Mouse (Mus musculus) forebrain, embryonic 11.5 days (tissue): ENCODE data around the gene Thrsp. TPM values are rescaled to one million over a fixed set of nuclear protein-coding genes. Genes with fewer than 3 reads are reported as not detected.
"Not testable (repeated sequence)": the region's sequence is repeated elsewhere in the genome, so short reads cannot be mapped to it uniquely, and the experiment has no call there.

ENCODE experiments used
- ATAC-seq: fragments of 200-750 bp; cut with Nextera tagmentation; replicated peaks from 2 replicates; pipeline ENCODE4 v1.8.0; 2017; ENCODE audit warnings: moderate TSS enrichment; ENCODE audit not compliant: low FRiP score
- DNase-seq: peaks from one replicate; pipeline ENCODE4 v3.0.0-alpha.2; 2017; ENCODE audit warnings: low spot score
- H3K27ac ChIP-seq: fragments of 300-500 bp; sonication (generic); 2 replicates; pipeline ENCODE4 v1.5.1; 2014; ENCODE audit warnings: low read depth, low read length
- H3K27me3 ChIP-seq: fragments of 300-500 bp; sonication (generic); 2 replicates; pipeline ENCODE4 v1.6.1; 2014; ENCODE audit warnings: mild to moderate bottlenecking, low read length, mixed read lengths; ENCODE audit not compliant: control insufficient read depth, insufficient read depth
- H3K36me3 ChIP-seq: fragments of 300-500 bp; sonication (generic); 2 replicates; pipeline ENCODE4 v1.6.1; 2014; ENCODE audit warnings: mild to moderate bottlenecking, low read length, moderate library complexity, mixed read lengths; ENCODE audit not compliant: control insufficient read depth, insufficient read depth
- H3K4me1 ChIP-seq: fragments of 300-500 bp; sonication (generic); replicated peaks from 2 replicates; pipeline ENCODE4 v1.6.1; 2014; ENCODE audit warnings: low read length, mixed read lengths; ENCODE audit not compliant: control insufficient read depth, insufficient read depth
- H3K4me2 ChIP-seq: fragments of 300-500 bp; sonication (generic); 2 replicates; pipeline ENCODE4 v1.6.1; 2014; ENCODE audit warnings: low read depth, mild to moderate bottlenecking, low read length, moderate library complexity, mixed read lengths; ENCODE audit not compliant: severe bottlenecking
- H3K4me3 ChIP-seq: fragments of 300-500 bp; sonication (generic); 2 replicates; pipeline ENCODE4 v1.5.1; 2014; ENCODE audit warnings: low read depth, low read length
- H3K9ac ChIP-seq: fragments of 300-500 bp; sonication (generic); 2 replicates; pipeline ENCODE4 v1.6.1; 2014; ENCODE audit warnings: low read length
- H3K9me3 ChIP-seq: fragments of 300-500 bp; sonication (generic); 2 replicates; pipeline ENCODE4 v1.6.1; 2016; ENCODE audit warnings: low read length, mixed read lengths; ENCODE audit not compliant: control insufficient read depth
- WGBS: fragments of 180-500 bp; shearing (Covaris S2); extraction: QIAGEN DNeasy Blood & Tissue Kit; methylation state at CpG from one replicate; pipeline ENCODE4 v1.1.7; 2014; 5-methylcytosine and 5-hydroxymethylcytosine counted together
- polyA plus RNA-seq: library from polyadenylated mRNA; unstranded; fragments of >200 nt; fragmentation: Nextera tagmentation; extraction: Ambion mirVana; gene quantifications from 2 replicates; pipeline ENCODE4 v1.2.1, GENCODE M21; 2014

Thrsp gene
- polyA plus RNA-seq, 1 experiment from 2014 or later: 0.28 TPM

DNA sequence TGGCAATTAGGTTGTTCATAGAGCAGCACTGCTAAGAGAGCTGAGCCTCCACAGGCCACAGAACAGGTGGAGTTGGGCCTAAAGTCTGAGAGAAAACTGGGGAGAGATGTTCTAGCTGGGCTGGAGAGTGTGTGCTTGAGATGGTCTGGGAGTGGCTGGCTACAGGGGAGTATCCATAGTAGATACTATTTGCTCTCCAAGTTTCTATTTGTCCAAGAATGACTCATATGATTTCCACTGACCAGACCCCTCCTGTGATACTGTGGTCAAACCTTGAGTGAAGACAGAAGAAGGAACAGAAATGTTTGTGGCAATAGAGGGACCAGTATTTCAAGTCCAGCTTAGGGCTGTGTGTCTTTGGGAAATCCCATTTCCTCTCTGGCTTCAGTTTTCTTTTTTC lies 21.5 kb upstream of the Thrsp start:
- Histone ChIP-seq H3K27me3 (no peaks in the 10 kb centered on the region), H3K4me2 (no peak overlapping the region), H3K4me1 (no peaks in the 10 kb centered on the region), H3K9ac (no peak overlapping the region), H3K36me3 (no peaks in the 10 kb centered on the region), H3K27ac (no peak overlapping the region), H3K9me3 (no peaks in the 10 kb centered on the region; the same call in 1 of the 2 replicates), H3K4me3 (no peak overlapping the region)
- ATAC-seq: no peak
- DNase-seq: no peak

- ATAC-seq: no peak
Observed at GRCm38 (mm10) chr7:97434517-97434916, 17.0 kb upstream of the Thrsp start.

GRCm38 (mm10) chr7:97433517-97433916 lies 16.0 kb upstream of the Thrsp start:
- ATAC-seq: not testable (repeated sequence)

More at GRCm38 (mm10) chr7:97434517-97434916, 17.0 kb upstream of the Thrsp start:
- 85% methylated on average over 10 of the region's 10 CpGs for WGBS
- Histone ChIP-seq H3K9ac (no peak overlapping the region), H3K27ac (no peak overlapping the region), H3K4me1 (peaks cover 3% of the 10 kb centered on the region; the same call in 1 of the 2 replicates), H3K4me2 (no peak overlapping the region), H3K9me3 (no peaks in the 10 kb centered on the region), H3K27me3 (no peaks in the 10 kb centered on the region), H3K36me3 (no peaks in the 10 kb centered on the region), H3K4me3 (no peak overlapping the region)
- DNase-seq: no peak

GRCm38 (mm10) chr7:97429705-97430104 lies 12.2 kb upstream of the Thrsp start:
- no peaks in the 10 kb centered on the region for H3K9me3 ChIP-seq
- peak overlapping the region; percentile 60; the same call in 1 of the 2 replicates for H3K27ac ChIP-seq
- peak; percentile 91 for ATAC-seq
- 0% methylated on average over 5 of the region's 5 CpGs for WGBS
- no peak overlapping the region for H3K9ac ChIP-seq
- 0 out of 2 replicates have a peak overlapping the region, but pooled peaks have one; percentile 6 for H3K4me2 ChIP-seq
- no peaks in the 10 kb centered on the region for H3K36me3 ChIP-seq
- peak; percentile 82 for DNase-seq
- H3K4me3 ChIP-seq: no peak overlapping the region
- H3K4me1 ChIP-seq: peaks cover 3% of the 10 kb centered on the region; the same call in 1 of the 2 replicates
- no peaks in the 10 kb centered on the region for H3K27me3 ChIP-seq

More at GRCm38 (mm10) chr7:97433517-97433916, 16.0 kb upstream of the Thrsp start:
- not testable (repeated sequence) for H3K27me3 ChIP-seq, H3K9ac ChIP-seq, H3K36me3 ChIP-seq, H3K4me3 ChIP-seq, H3K27ac ChIP-seq, H3K4me1 ChIP-seq, DNase-seq, H3K4me2 ChIP-seq, H3K9me3 ChIP-seq
- 66% methylated on average over 3 of the region's 3 CpGs for WGBS

- 88% methylated on average over 5 of the region's 5 CpGs for WGBS
- H3K9ac ChIP-seq: no peak overlapping the region
- no peak overlapping the region for H3K4me2 ChIP-seq
- no peaks in the 10 kb centered on the region for H3K27me3 ChIP-seq
- H3K27ac ChIP-seq: no peak overlapping the region
- H3K4me3 ChIP-seq: no peak overlapping the region
- ATAC-seq (no peak), DNase-seq (no peak)
- H3K4me1 ChIP-seq: peaks cover 3% of the 10 kb centered on the region; the same call in 1 of the 2 replicates
- H3K9me3 ChIP-seq: no peaks in the 10 kb centered on the region
- H3K36me3 ChIP-seq: no peaks in the 10 kb centered on the region
Observed at GRCm38 (mm10) chr7:97427778-97428420, 10.4 kb upstream of the Thrsp start.

- H3K4me3 ChIP-seq: no peak overlapping the region
- no peaks in the 10 kb centered on the region for H3K36me3 ChIP-seq
- no peak overlapping the region for H3K4me2 ChIP-seq
- ATAC-seq (no peak), DNase-seq (no peak)
- no peak overlapping the region for H3K27ac ChIP-seq
- no peak overlapping the region for H3K9ac ChIP-seq
- H3K9me3 ChIP-seq: no peaks in the 10 kb centered on the region
- WGBS: 85% methylated on average over 6 of the region's 6 CpGs
- H3K27me3 ChIP-seq: no peaks in the 10 kb centered on the region
- H3K4me1 ChIP-seq: peaks cover 3% of the 10 kb centered on the region; the same call in 1 of the 2 replicates
Observed at GRCm38 (mm10) chr7:97427296-97427695, 9.8 kb upstream of the Thrsp start.

DNA sequence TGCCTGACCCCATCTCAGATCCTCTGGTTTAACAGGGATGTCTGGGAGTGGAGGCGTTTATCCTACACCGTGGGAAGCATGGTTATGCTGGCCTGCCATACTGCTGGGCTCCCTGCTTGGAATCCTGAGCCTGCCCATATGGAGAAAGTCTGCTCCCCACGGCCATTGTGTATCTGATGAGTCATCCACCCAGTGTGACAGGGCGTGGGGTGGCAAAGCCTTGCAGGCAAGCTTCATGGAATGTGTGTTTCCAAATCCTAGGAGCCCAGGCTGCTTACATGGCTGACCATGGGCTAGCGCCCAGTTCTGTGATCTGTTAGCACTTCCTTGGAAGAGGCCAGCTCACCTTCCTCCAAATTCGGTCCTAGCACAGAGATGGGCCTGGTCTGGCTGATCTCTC lies 9.0 kb upstream of the Thrsp start:
- ATAC-seq (no peak), DNase-seq (no peak)
- Histone ChIP-seq H3K36me3 (no peaks in the 10 kb centered on the region), H3K4me1 (peaks cover 3% of the 10 kb centered on the region; the same call in 1 of the 2 replicates), H3K9ac (no peak overlapping the region), H3K9me3 (no peaks in the 10 kb centered on the region), H3K27me3 (no peaks in the 10 kb centered on the region), H3K4me2 (no peak overlapping the region), H3K4me3 (no peak overlapping the region), H3K27ac (no peak overlapping the region)
- 81% methylated on average over 6 of the region's 6 CpGs for whole genome bisulfite sequencing

- peak; percentile 84 for ATAC-seq
- DNase-seq: peak; percentile 95
- H3K27ac ChIP-seq: no peak overlapping the region
- no peaks in the 10 kb centered on the region for H3K36me3 ChIP-seq
- H3K4me3 ChIP-seq: no peak overlapping the region
- H3K9me3 ChIP-seq: no peaks in the 10 kb centered on the region
- WGBS: 8% methylated on average over 12 of the region's 12 CpGs
- H3K4me2 ChIP-seq: no peak overlapping the region
- H3K4me1 ChIP-seq: no peaks in the 10 kb centered on the region
- no peaks in the 10 kb centered on the region for H3K27me3 ChIP-seq
- no peak overlapping the region for H3K9ac ChIP-seq
Observed at GRCm38 (mm10) chr7:97424621-97425245, 7.2 kb upstream of the Thrsp start.
